Mouse (Mus musculus) lung, embryonic 14.5 days (tissue): ENCODE data around the gene Sparc. TPM values are rescaled to one million over a fixed set of nuclear protein-coding genes. Genes with fewer than 3 reads are reported as not detected.

Experiments
- ATAC-seq: fragments of 200-750 bp; cut with Nextera tagmentation; 2 replicates; pipeline ENCODE4 v1.8.0; 2017; ENCODE audit warnings: mild to moderate bottlenecking, moderate TSS enrichment, moderate library complexity; ENCODE audit not compliant: insufficient read depth
- DNase-seq: peaks from one replicate; pipeline ENCODE4 v3.0.0-alpha.2; 2015
- H3K27ac ChIP-seq: fragments of 300-500 bp; sonication (generic); 2 replicates; pipeline ENCODE4 v1.5.1; 2014; ENCODE audit warnings: low read depth, mild to moderate bottlenecking, moderate library complexity
- H3K27me3 ChIP-seq: fragments of 300-500 bp; sonication (generic); 2 replicates; pipeline ENCODE4 v1.6.1; 2014; ENCODE audit warnings: low read length, control low read depth; ENCODE audit not compliant: insufficient read depth
- H3K36me3 ChIP-seq: fragments of 300-500 bp; sonication (generic); 2 replicates; pipeline ENCODE4 v1.6.1; 2014; ENCODE audit warnings: control low read depth; ENCODE audit not compliant: insufficient read depth
- H3K4me1 ChIP-seq: fragments of 300-500 bp; sonication (generic); 2 replicates; pipeline ENCODE4 v1.6.1; 2014; ENCODE audit warnings: antibody characterized with exemption, control low read depth; ENCODE audit not compliant: insufficient read depth
- H3K4me2 ChIP-seq: fragments of 300-500 bp; sonication (generic); 2 replicates; pipeline ENCODE4 v1.6.1; 2014; ENCODE audit warnings: mild to moderate bottlenecking
- H3K4me3 ChIP-seq: fragments of 300-500 bp; sonication (generic); 2 replicates; pipeline ENCODE4 v1.5.1; 2014; ENCODE audit warnings: low read depth, low read length
- H3K9ac ChIP-seq: fragments of 300-500 bp; sonication (generic); 2 replicates; pipeline ENCODE4 v1.6.1; 2014
- H3K9me3 ChIP-seq: fragments of 300-500 bp; sonication (generic); 2 replicates; pipeline ENCODE4 v1.6.1; 2016; ENCODE audit warnings: low read depth, low read length, control low read depth
- CTCF ChIP-seq: IDR thresholded peaks from 2 replicates; pipeline ENCODE4 v1.5.1; 2016; ENCODE audit warnings: antibody characterized with exemption, low read depth
- WGBS: fragments of 180-500 bp; shearing (Covaris S2); extraction: QIAGEN DNeasy Blood & Tissue Kit; methylation state at CpG from one replicate; pipeline ENCODE4 v1.1.7; 2014; 5-methylcytosine and 5-hydroxymethylcytosine counted together
- polyA plus RNA-seq: library from polyadenylated mRNA; unstranded; fragments of >200 nt; fragmentation: Nextera tagmentation; extraction: Ambion mirVana; gene quantifications from 2 replicates; pipeline ENCODE4 v1.2.1, GENCODE M21; 2014

Sparc gene
- polyA plus RNA-seq, 1 experiment from 2014 or later = 1,429 TPM

- no peak overlapping the region for H3K27ac ChIP-seq
- peaks cover 5% of the 10 kb centered on the region; the same call in 1 of the 2 replicates for H3K4me1 ChIP-seq
- no peak for TF ChIP-seq CTCF
- H3K27me3 ChIP-seq = no peaks in the 10 kb centered on the region
- H3K4me2 ChIP-seq = no peak overlapping the region
- no peak overlapping the region for H3K4me3 ChIP-seq
- no peaks in the 10 kb centered on the region for H3K9me3 ChIP-seq
- no peak overlapping the region for H3K9ac ChIP-seq
- ATAC-seq = no peak
- no peaks in the 10 kb centered on the region for H3K36me3 ChIP-seq
- WGBS = 39% methylated on average over 4 of the region's 4 CpGs
- DNase-seq = no peak
Observed at GRCm38 (mm10) chr11:55458501-55458900, 35.5 kb upstream of the Sparc start.

DNA sequence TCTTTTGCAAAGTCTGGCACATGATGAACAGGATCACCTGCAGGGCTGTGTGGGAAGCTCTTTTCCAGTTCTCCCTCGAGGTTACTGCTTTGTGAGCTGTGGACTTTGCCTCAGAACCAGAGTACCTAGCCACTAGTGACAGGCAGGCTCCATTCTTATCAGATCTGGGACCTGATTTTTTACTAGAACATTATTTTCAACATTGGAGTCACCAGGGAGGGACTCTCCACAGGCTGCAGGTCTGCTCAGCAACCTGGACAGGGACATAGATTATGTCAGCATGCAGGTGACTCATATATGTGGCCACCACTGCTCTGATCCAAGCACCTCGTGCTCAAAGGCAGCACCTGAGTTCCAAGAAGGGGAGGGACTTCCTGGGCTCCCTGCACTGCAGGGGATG is 32.2 kb upstream of the Sparc start:
- Histone ChIP-seq H3K27ac (no peak overlapping the region), H3K36me3 (peaks cover 16% of the 10 kb centered on the region), H3K4me1 (peaks cover 2% of the 10 kb centered on the region; the same call in 1 of the 2 replicates), H3K9ac (no peak overlapping the region), H3K4me2 (no peak overlapping the region), H3K27me3 (no peaks in the 10 kb centered on the region), H3K4me3 (no peak overlapping the region), H3K9me3 (no peaks in the 10 kb centered on the region)
- no peak for TF ChIP-seq CTCF
- ATAC-seq = no peak
- WGBS = 62% methylated on average over 2 of the region's 2 CpGs
- DNase-seq = no peak

DNA sequence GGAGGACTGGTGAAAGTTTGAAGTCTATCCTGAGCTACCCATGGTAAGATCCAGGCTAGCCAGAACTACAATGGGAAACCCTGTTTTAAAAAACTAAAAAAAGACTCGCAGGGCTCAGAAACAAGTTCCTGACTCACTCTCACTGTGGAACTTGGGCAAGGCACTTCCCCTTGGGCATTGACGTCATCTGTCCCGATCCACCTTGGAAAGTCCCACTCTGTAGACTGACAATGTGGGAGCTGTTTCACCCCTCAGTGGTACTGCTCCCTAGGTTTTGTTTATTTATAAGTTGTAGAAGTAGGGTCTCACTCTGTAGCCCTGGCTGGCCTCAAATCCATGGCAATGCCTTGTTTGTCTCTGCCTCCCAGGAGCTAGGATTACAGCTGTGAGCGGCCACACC is 30.7 kb upstream of the Sparc start:
- peaks cover 29% of the 10 kb centered on the region for H3K36me3 ChIP-seq
- no peak overlapping the region for H3K4me3 ChIP-seq
- no peak for TF ChIP-seq CTCF
- H3K9me3 ChIP-seq = no peaks in the 10 kb centered on the region
- H3K27ac ChIP-seq = no peak overlapping the region
- DNase-seq = no peak
- no peaks in the 10 kb centered on the region for H3K27me3 ChIP-seq
- no peak overlapping the region for H3K9ac ChIP-seq
- H3K4me2 ChIP-seq = no peak overlapping the region
- ATAC-seq = no peak
- no peaks in the 10 kb centered on the region for H3K4me1 ChIP-seq
- WGBS = 85% methylated on average over 4 of the region's 4 CpGs

GRCm38 (mm10) chr11:55450311-55450710 is 27.3 kb upstream of the Sparc start:
- H3K4me3 ChIP-seq = no peak overlapping the region
- peaks cover 43% of the 10 kb centered on the region for H3K36me3 ChIP-seq
- H3K4me1 ChIP-seq = no peaks in the 10 kb centered on the region
- ATAC-seq (no peak), DNase-seq (no peak)
- no peaks in the 10 kb centered on the region for H3K9me3 ChIP-seq
- no peak overlapping the region for H3K27ac ChIP-seq
- WGBS = 75% methylated on average over 4 of the region's 4 CpGs
- no peak for TF ChIP-seq CTCF
- no peak overlapping the region for H3K4me2 ChIP-seq
- no peaks in the 10 kb centered on the region for H3K27me3 ChIP-seq
- H3K9ac ChIP-seq = no peak overlapping the region

DNA sequence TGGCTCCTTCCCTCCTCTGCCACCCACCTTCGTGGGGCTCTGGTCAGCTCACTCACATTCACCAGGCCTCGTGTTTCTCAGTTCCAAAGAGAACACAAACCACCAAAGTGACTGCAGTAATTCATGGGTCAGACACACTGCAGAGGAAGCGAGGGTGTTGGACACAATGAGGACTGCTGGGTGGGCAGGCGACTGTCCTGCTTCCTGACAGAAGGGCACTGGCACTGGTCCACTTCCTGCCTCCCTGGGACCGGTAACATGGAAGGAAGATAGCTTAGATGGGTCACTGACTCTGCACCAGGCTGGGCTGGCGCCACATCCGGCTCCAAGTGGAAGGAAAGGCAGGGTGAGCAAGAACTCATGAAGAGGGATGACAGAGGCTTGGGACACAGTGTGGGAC is 26.5 kb upstream of the Sparc start:
- Histone ChIP-seq H3K27ac (no peak overlapping the region), H3K27me3 (no peaks in the 10 kb centered on the region), H3K4me2 (no peak overlapping the region), H3K9me3 (no peaks in the 10 kb centered on the region), H3K4me1 (no peaks in the 10 kb centered on the region), H3K36me3 (peaks cover 46% of the 10 kb centered on the region), H3K4me3 (no peak overlapping the region), H3K9ac (no peak overlapping the region)
- 71% methylated on average over 7 of the region's 7 CpGs for WGBS
- TF ChIP-seq CTCF = no peak
- no peak for ATAC-seq
- peak; percentile 48 for DNase-seq

GRCm38 (mm10) chr11:55446579-55446978 is 23.6 kb upstream of the Sparc start:
- Histone ChIP-seq H3K9ac (no peak overlapping the region), H3K36me3 (peaks cover 42% of the 10 kb centered on the region)
- ATAC-seq = peak; percentile 79

DNA sequence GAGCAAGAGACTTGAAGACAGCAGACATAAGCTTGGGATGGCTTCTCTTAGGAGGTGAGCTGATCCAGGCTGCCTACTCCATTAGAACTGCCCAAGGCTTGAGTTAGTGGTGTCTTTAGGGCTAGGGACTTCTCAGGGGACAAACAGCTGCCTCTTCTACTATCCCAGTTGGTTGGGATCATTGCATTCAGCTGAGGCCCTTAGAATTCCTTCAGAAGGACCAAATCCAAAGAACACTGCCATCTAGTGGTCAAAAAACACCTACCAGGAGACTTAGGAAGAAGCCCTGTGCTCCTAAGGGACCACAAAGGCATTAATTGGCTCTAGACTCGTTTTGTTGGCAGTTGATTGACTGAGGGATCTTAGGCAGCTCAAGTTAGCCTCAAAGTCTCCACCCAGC is 21.8 kb upstream of the Sparc start:
- H3K9me3 ChIP-seq = no peaks in the 10 kb centered on the region
- no peaks in the 10 kb centered on the region for H3K4me1 ChIP-seq
- no peak overlapping the region for H3K9ac ChIP-seq
- peak; percentile 99 for DNase-seq
- H3K27me3 ChIP-seq = no peaks in the 10 kb centered on the region
- H3K4me2 ChIP-seq = no peak overlapping the region
- peak; percentile 86 for TF ChIP-seq CTCF
- H3K27ac ChIP-seq = no peak overlapping the region
- peaks cover 29% of the 10 kb centered on the region for H3K36me3 ChIP-seq
- 7% methylated on average over 1 of the region's 1 CpGs for WGBS
- H3K4me3 ChIP-seq = no peak overlapping the region
- peak; percentile 23 for ATAC-seq

More at GRCm38 (mm10) chr11:55446579-55446978, 23.6 kb upstream of the Sparc start:
- peak overlapping the region; percentile 48; the same call in 1 of the 2 replicates for H3K27ac ChIP-seq
- TF ChIP-seq CTCF = peak; percentile 94
- peak; percentile 93 for DNase-seq
- no peak overlapping the region for H3K4me3 ChIP-seq
- no peaks in the 10 kb centered on the region for H3K9me3 ChIP-seq
- H3K27me3 ChIP-seq = no peaks in the 10 kb centered on the region
- 13% methylated on average over 4 of the region's 4 CpGs for WGBS
- H3K4me2 ChIP-seq = no peak overlapping the region
- no peaks in the 10 kb centered on the region for H3K4me1 ChIP-seq

DNA sequence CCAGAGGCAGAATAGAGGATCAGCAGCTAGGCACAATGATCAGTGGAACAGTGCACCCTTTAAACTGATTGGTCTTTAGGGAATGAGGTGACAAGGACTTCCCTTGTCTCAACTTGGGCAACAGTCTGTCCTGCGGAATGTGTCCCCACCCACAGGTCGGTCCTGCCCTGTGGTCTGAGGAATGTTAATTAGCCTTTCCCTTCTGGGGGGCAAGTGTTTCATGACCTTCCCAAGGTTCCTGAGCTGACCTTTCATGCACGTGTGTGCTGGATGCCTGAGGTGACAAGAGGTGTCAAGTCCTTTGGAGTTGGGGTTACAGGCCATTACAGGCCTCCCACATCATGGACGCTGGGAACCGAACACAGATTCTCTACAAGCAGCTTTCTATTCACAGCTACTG is 16.7 kb upstream of the Sparc start:
- H3K36me3 ChIP-seq = peaks cover 3% of the 10 kb centered on the region; the same call in 1 of the 2 replicates
- DNase-seq (no peak), ATAC-seq (no peak)
- 61% methylated on average over 5 of the region's 5 CpGs for WGBS
- H3K4me1 ChIP-seq = no peaks in the 10 kb centered on the region
- no peak overlapping the region for H3K4me2 ChIP-seq
- TF ChIP-seq CTCF = no peak
- no peak overlapping the region for H3K4me3 ChIP-seq
- no peaks in the 10 kb centered on the region for H3K9me3 ChIP-seq
- H3K9ac ChIP-seq = no peak overlapping the region
- no peak overlapping the region for H3K27ac ChIP-seq
- no peaks in the 10 kb centered on the region for H3K27me3 ChIP-seq
